8 mouse cellular contexts compared by ENCODE assay signal in the genomic region with DNA sequence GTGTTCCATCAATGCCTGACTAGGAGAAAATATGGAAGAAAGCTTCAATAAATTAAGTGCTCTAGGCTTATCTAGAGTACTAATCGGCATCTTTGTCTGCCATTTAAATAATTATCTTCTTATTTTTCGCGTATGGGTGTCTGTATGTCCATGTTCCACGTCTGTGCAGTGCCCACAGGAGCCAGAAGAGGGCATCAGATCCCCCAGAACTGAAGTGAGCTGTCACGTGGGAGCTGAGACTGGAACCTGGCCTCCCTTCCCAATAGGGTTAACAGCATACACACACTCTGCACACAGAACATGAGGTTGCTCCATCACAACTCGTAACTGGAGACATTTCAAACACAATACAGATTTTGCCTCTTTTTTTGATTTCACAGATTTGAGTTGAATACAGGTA.
DNase-seq lines count a peak whose midpoint lies in the region; ATAC-seq lines count a peak whose summit lies in the region.

No protein-coding gene starts in this region.

- no peak overlapping the region for H3K4me2 ChIP-seq in kidney, embryonic 15.5 days
- H3K4me2 ChIP-seq in midbrain, embryonic 14.5 days (ENCODE audit: low read length): no peak overlapping the region

- no peaks in the 10 kb centered on the region for H3K36me3 ChIP-seq in kidney, embryonic 15.5 days
- no peaks in the 10 kb centered on the region for H3K36me3 ChIP-seq in midbrain, embryonic 14.5 days (ENCODE audit: control insufficient read depth, insufficient read depth, low read length)

- H3K4me1 ChIP-seq in kidney, embryonic 15.5 days: no peaks in the 10 kb centered on the region
- H3K4me1 ChIP-seq in midbrain, embryonic 14.5 days (ENCODE audit: control insufficient read depth, insufficient read depth, low read length): no peaks in the 10 kb centered on the region

- no peak overlapping the region for H3K4me3 ChIP-seq in kidney, embryonic 15.5 days (replicated peaks)
- no peak overlapping the region for H3K4me3 ChIP-seq in midbrain, embryonic 14.5 days (replicated peaks; ENCODE audit: low read depth, low read length)

- peak; percentile 15 for DNase-seq in kidney, adult 11 months
- DNase-seq in ES-CJ7 (ENCODE audit: low read depth, low spot score): peak; percentile 80
- DNase-seq in adrenal gland, postnatal 36 days: peak; percentile 63 to 70
- DNase-seq in gastrocnemius, postnatal 14 days: peak; percentile 32
- DNase-seq in left cerebral cortex, postnatal 14 days (ENCODE audit: low spot score in 2 of 2): peak; percentile 30 to 39
- DNase-seq in thymus, postnatal 25 days: peak; percentile 16
- DNase-seq in midbrain, embryonic 14.5 days: no peak

- 62% methylated on average over 6 of the region's 6 CpGs for WGBS in kidney, embryonic 15.5 days
- WGBS in midbrain, embryonic 14.5 days: 67% methylated on average over 6 of the region's 6 CpGs

- no peak overlapping the region for H3K27ac ChIP-seq in kidney, embryonic 15.5 days
- H3K27ac ChIP-seq in midbrain, embryonic 14.5 days (replicated peaks; ENCODE audit: low read depth, low read length): no peak overlapping the region

- no peak for ATAC-seq in kidney, embryonic 15.5 days (replicated peaks; ENCODE audit: low FRiP score)
- ATAC-seq in midbrain, embryonic 14.5 days (ENCODE audit: low FRiP score, low TSS enrichment): no peak

- intact Hi-C loops in gastrocnemius, postnatal 14 days (cut with DNase I; ENCODE audit: low total_unique reads): no loop called here
- intact Hi-C loops in left cerebral cortex, postnatal 14 days (cut with DNase I): no loop called here

- H3K9ac ChIP-seq in kidney, embryonic 15.5 days: no peak overlapping the region
- H3K9ac ChIP-seq in midbrain, embryonic 14.5 days (replicated peaks; ENCODE audit: low read length): no peak overlapping the region

- H3K9me3 ChIP-seq in kidney, embryonic 15.5 days (replicated peaks): no peaks in the 10 kb centered on the region
- no peaks in the 10 kb centered on the region for H3K9me3 ChIP-seq in midbrain, embryonic 14.5 days (ENCODE audit: control insufficient read depth, low read length)

- H3K27me3 ChIP-seq in kidney, embryonic 15.5 days: no peaks in the 10 kb centered on the region
- no peaks in the 10 kb centered on the region for H3K27me3 ChIP-seq in midbrain, embryonic 14.5 days (ENCODE audit: control insufficient read depth, insufficient read depth, low read length)
